Mouse (Mus musculus): ENCODE results near the gene Arhgap15.

GRCm38 (mm10) chr2:44300466-44300865, 551.8 kb downstream of the Arhgap15 start:
- TF ChIP-seq CTCF (IDR thresholded peaks at IDR 0.05 in 2 of 3, conservative IDR thresholded peaks at IDR 0.05 in 1 of 3; ENCODE audit: control insufficient read depth in 1 of 3, insufficient read depth in 1 of 3, low read depth in 2 of 3, low read length in 3 of 3, poor library complexity in 1 of 3, severe bottlenecking in 1 of 3): no peak
- TF ChIP-seq POLR2A (IDR thresholded peaks at IDR 0.05; ENCODE audit: control insufficient read depth in 1 of 2, insufficient read depth in 1 of 2, low read depth in 1 of 2, low read length in 2 of 2, poor library complexity in 1 of 2): no peak
- no peak for TF ChIP-seq EP300 (IDR thresholded peaks at IDR 0.05; ENCODE audit: low read depth in 1 of 2, low read length in 2 of 2)
- no peak for TF ChIP-seq E2F4 (IDR thresholded peaks at IDR 0.05; ENCODE audit: borderline replicate concordance, low read depth, low read length)
- no peak for TF ChIP-seq ETS1 (IDR thresholded peaks at IDR 0.05; ENCODE audit: low read depth, low read length)
